Mouse (Mus musculus) brown adipose tissue, adult 24 weeks (tissue): ENCODE data around the gene Heatr5a. TPM values are rescaled to one million over a fixed set of nuclear protein-coding genes. Genes with fewer than 3 reads are reported as not detected.
A peak's percentile ranks its signal among the peaks of the same experiment; 100 is the strongest.

Experiments used
- H3K27ac ChIP-seq: fragments of 200-500 bp; replicated peaks from 2 replicates; pipeline ENCODE4 v1.5.1; 2012; ENCODE audit warnings: low read depth, mild to moderate bottlenecking, low read length
- H3K4me1 ChIP-seq: fragments of 200-500 bp; 2 replicates; pipeline ENCODE4 v1.6.1; 2012; ENCODE audit warnings: low read length, mixed read lengths; ENCODE audit not compliant: control insufficient read depth, insufficient read depth, insufficient read length
- H3K4me3 ChIP-seq: fragments of 200-500 bp; 2 replicates; pipeline ENCODE4 v1.5.1; 2012; ENCODE audit warnings: low read depth, mild to moderate bottlenecking, low read length, moderate library complexity; ENCODE audit not compliant: insufficient read depth
- polyA plus RNA-seq: library from polyadenylated mRNA; stranded (reverse); fragments of >200 nt; gene quantifications from 2 replicates; pipeline ENCODE4 v1.2.4, GENCODE M21; 2012; ENCODE audit not compliant: missing spikeins, insufficient read depth, insufficient read length

Gene Heatr5a
- polyA plus RNA-seq, 1 experiment, result 6.0 TPM

GRCm38 (mm10) chr12:51882606-51883296 is 88.4 kb downstream of the Heatr5a start:
- Histone ChIP-seq H3K4me3 (no peak overlapping the region), H3K27ac (no peak overlapping the region), H3K4me1 (no peaks in the 10 kb centered on the region)

GRCm38 (mm10) chr12:51881775-51882174 is 89.3 kb downstream of the Heatr5a start:
- Histone ChIP-seq H3K27ac (no peak overlapping the region), H3K4me3 (no peak overlapping the region), H3K4me1 (no peaks in the 10 kb centered on the region)

DNA sequence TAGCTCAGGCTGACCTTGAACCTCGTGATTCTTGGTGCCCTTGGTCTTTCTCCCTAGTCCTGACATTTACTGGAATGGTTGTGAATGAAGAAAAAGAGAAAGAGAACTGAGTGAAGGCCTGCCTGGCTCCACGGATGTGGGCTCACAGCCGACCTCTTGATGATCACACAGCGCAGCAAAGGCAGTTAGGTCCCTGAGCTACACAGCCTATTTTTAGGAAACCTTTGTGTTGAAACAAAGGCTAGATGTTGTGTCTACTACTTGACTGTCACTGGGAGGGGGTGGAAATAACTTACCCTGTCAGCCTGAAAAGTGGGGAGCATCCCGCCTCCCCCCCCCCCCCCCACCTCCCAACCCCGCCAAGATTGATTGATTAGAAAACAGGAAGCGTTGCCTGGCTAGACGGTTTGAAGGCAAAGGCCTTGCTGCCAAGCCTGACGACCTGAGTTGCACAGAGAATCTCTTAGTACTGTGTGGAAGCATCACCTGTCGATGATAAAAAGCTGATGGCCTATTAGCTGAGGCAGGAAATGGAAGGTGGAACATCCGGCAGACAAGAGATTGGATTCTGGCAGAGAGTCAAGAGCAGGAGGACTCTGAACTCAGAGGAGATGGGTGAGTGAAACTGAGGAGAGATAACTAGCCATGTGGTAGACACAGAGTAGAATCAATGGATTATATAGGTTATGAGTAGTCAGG is 99.5 kb downstream of the Heatr5a start:
- no peak overlapping the region for H3K4me3 ChIP-seq
- no peaks in the 10 kb centered on the region for H3K4me1 ChIP-seq
- no peak overlapping the region for H3K27ac ChIP-seq

DNA sequence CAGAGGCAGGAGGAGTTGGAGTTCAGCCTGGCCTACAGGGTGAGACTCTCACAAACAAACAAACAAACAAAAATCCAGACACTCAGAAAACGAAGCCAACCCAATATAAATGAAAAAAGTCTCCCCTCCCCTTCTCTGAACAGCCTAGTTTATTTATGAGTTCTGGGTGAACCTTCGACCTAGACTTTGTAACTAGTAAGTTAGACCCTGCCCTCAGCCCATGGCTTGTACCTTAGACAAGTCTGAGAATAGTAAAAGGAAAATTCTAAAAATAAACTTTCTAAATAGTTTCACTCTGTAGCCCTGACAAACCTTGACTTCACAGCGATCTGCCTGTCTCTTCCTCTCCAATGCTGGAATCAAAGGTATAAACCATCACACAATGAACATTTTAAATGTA is 101.6 kb downstream of the Heatr5a start:
- Histone ChIP-seq H3K4me1 (peaks cover 9% of the 10 kb centered on the region), H3K27ac (no peak overlapping the region), H3K4me3 (no peak overlapping the region)

DNA sequence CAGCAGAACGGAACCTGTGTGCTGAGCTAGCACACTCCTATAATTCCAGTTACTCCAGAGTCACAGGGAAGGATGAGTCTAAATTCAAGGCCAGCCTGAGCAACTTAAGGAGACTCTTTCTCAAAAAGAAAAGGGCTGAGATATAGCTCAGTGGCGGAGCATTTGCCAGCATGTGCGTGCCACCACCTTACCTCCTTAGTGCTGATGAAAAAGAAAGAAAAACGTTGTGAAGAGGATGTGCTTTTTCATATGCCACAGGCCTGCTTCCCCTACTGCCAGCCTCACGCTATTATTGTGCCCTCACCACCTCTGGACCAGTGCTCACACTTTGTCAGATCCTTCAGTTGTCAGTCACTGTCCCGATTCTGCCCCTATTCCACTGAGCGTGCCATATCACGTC is 104.0 kb downstream of the Heatr5a start:
- Histone ChIP-seq H3K4me3 (no peak overlapping the region), H3K27ac (no peak overlapping the region), H3K4me1 (peaks cover 11% of the 10 kb centered on the region)

GRCm38 (mm10) chr12:51866226-51866910 is 104.8 kb downstream of the Heatr5a start:
- Histone ChIP-seq H3K4me1 (peaks cover 11% of the 10 kb centered on the region), H3K4me3 (peak overlapping the region; percentile 28), H3K27ac (peak overlapping the region; percentile 72)

DNA sequence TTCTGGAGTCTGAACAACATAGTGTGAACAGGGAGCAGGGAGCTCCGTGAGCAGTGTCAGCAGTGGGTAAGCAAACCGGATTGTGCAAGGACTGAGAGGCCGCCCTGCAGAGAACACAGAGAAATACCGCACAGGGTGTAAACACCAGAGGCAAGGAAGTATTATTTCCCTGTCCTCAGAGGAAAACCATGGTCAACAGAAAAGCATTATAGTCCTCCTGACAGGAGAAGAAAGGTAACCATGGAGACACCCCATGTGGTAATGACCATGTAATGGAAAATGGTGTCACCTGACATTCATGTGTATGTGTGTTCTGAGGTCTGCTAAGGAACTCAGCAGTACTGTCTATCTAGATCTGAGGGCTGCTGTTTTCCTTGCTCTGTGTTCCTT is 105.3 kb downstream of the Heatr5a start:
- Histone ChIP-seq H3K4me1 (peaks cover 11% of the 10 kb centered on the region), H3K4me3 (no peak overlapping the region), H3K27ac (peak overlapping the region; percentile 72)

GRCm38 (mm10) chr12:51865061-51865789 is 105.9 kb downstream of the Heatr5a start:
- Histone ChIP-seq H3K4me1 (peaks cover 11% of the 10 kb centered on the region), H3K4me3 (no peak overlapping the region), H3K27ac (peak overlapping the region; percentile 72)

DNA sequence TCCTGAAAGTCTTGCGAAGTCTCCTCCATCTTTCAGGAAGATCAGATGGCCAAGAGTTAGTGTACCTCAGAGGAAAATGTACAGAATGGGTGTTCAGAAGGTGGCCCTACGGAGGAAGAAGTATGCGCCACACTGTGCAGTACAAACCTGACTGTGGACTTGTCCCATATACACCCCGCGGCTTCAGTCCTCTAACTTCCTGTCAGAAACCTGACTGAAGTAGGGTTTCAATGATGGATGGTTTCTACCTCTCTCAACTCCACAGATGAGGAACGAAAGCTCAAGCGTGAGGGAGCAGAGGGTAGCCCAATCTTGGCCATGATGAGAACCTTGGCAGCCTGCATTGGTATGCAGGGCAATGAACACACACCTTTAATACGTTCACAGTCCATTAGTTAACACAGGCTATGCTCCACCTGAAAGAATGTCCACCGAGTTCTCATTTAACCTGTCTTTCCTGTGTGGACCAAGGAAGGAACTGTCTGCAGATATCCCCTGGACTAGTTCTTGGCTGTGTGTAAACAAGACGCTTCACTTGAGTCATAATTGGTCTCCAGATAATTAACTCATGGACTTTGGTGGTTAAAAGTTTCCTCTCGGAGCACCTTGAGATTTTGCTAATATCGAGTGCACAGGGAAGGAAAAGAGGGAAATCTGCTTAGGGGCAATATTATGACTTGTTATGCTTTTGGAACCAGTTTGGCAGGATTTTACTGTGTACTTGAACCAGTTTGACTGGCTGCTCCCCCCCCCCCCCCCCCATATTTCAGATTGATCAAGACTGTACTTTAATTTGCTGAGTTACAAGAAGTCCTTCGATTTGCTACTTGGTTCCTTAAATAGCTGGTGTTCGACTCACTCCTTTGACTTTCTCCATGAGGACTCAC is 107.8 kb downstream of the Heatr5a start:
- no peak overlapping the region for H3K27ac ChIP-seq
- no peak overlapping the region for H3K4me3 ChIP-seq
- peaks cover 11% of the 10 kb centered on the region for H3K4me1 ChIP-seq

- Histone ChIP-seq H3K4me3 (no peak overlapping the region), H3K27ac (no peak overlapping the region), H3K4me1 (no peaks in the 10 kb centered on the region)
Measured at GRCm38 (mm10) chr12:51858134-51859028, 112.7 kb downstream of the Heatr5a start.

- Histone ChIP-seq H3K27ac (no peak overlapping the region), H3K4me3 (no peak overlapping the region), H3K4me1 (no peaks in the 10 kb centered on the region)
Measured at GRCm38 (mm10) chr12:51856768-51857295, 114.3 kb downstream of the Heatr5a start.

DNA sequence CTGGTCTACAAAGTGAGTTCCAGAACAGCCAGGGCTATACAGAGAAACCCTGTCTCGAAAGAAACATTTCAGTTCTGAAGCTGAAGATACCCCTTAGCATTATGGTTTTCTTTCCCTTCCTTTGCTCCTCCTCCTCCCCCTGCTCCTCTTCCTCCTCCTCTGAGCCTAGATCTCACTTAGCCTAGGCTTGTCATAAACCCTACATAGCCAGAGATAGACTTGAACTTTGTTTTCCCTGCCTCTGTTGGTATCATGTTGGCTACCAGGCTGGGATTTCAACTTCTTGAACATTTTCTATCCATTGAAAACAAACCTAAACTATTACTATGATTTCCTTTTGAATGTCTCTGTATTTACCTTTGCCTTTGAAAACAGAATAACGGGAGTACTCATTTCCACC is 115.2 kb downstream of the Heatr5a start:
- H3K27ac ChIP-seq, result no peak overlapping the region

GRCm38 (mm10) chr12:51855453-51855852 is 115.7 kb downstream of the Heatr5a start:
- Histone ChIP-seq H3K27ac (no peak overlapping the region), H3K4me3 (no peak overlapping the region), H3K4me1 (no peaks in the 10 kb centered on the region)

More for the DNA sequence above, 115.2 kb downstream of the Heatr5a start:
- no peak overlapping the region for H3K4me3 ChIP-seq
- no peaks in the 10 kb centered on the region for H3K4me1 ChIP-seq
